Mouse (Mus musculus) kidney, adult 11 months (tissue): ENCODE data around the gene Myl12a.

Experiments used
- DNase-seq: peaks from one replicate; pipeline ENCODE4 v3.0.0; 2022

Gene Myl12a

DNA sequence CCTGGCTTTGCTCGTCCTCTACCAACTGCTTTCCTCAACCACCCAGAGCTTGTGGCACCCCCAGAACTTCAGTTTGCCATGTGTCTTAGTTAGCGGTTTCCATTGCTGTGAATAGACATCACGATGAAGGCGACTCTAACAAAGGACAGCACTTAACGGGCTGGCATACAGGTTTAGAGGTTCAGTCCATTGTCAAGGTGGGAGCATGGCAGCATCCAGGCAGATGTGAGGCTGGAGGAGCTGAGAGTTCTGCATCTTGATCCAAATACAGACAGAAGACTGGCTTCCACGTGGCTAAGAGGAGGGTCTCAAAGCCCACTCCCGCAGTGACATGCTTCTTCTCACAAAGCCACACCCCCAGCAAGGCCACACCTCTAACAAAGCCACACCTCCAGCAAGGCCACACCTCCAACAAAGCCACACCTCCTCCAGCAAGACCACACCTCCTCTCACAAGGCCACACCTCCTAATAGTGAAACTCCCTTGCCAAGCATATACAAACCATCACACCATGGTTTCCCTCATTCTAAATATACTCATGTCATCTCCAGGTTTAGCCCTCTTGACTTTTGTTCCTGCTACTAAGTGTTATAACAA, 8.1 kb upstream of the Myl12a start:
- DNase-seq, result no peak

GRCm38 (mm10) chr17:71009751-71010150, 7.1 kb upstream of the Myl12a start:
- DNase-seq, result no peak

GRCm38 (mm10) chr17:71008676-71009075, 6.0 kb upstream of the Myl12a start:
- no peak for DNase-seq

GRCm38 (mm10) chr17:71006976-71007375, 4.3 kb upstream of the Myl12a start:
- DNase-seq, result no peak

DNA sequence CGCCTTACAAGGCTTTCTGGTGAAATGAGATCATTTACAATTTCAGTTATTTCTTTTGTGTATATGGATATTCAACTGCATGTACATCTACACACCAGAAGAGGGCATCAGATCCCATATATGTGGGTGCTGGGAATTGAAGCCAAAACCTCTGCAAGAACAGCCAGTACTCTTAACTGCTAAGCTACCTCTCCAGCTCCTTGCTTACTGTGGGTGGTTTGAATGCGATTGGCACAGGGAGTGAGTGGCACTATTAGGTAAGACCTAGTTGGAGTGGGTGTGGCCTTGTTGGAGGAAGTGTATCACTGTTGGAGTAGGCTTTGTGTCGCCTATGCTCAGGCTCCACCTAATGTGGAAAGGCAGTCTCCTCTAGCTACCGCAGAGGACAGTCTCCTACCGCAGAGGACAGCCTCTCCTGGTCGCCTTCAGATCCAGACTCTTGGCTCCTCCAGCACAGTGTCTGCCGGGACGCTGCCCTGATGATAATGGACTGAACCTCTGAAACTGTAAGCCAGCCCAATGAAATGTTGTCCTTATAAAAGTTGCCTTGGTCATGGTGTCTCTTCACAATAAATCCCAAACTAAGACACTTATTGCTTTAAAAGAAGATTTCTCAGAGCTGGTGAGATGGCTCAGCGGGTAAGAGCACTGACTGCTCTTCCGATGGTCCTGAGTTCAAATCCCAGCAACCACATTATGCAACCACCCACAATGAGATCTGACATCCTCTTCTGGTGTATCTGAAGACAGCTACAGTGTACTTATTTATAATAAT, 1.7 kb upstream of the Myl12a start:
- DNase-seq, result no peak

- no peak for DNase-seq
These were observed 1.0 kb upstream of the Myl12a start for GRCm38 (mm10) chr17:71003721-71004120.

DNA sequence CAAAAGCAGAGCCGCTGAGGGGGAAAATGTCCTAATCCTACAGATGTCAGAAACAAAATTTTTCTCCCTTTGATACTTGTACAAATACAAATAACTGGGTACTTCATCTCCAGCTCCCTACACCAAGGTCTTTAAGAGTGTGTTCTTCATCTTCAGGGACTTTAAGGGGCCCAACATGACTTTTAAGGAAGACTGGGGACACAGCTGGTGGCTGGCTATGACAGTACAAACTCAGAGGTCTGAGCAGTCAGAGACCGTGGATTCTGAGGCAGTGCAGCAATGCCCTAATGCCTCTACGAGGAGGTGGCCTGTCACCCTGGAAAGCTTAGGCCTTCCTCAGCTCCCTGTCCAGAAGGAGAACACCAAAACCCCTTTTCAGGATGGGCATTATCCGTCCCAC, 434 bp upstream of the Myl12a start:
- no peak for DNase-seq

DNA sequence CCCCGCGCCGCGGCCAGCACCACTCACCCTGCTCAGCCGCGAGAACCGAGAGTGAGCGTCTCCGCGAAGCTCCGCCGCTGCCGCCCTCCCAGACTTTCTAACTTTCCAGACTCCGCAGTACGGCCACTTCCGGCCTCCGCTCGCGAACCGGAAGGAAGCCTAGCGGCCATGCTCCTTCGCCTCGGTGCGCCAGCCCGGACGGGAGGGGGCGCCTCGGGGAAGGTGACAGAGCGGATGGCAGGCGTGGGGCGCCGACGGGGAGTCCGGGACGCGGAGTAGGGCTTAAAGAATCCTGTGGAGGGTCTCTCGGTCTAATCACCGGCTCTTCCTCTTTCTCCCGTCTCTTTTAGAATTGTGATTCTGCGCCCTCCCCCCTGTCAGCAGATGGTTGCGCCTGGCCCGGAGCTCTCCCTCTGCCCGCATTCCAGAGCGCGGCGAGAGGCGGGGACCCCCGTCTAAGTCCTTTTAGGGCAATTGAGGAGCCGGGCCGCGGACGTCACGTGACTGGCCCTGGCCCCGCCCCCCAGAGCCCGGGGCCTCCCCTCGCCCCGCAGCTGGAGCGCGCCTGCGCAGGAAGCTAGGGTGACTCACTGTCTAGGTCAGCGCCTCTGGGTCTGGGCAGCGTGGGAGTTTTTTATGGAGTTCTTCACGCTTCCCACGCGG, 466 bp downstream of the Myl12a start, which contains the start of gene Myom1:
Gene Myom1, plus strand, starts transcription at position 553 of the 663 bp plus-strand sequence.
- DNase-seq, result peak; percentile 99

DNA sequence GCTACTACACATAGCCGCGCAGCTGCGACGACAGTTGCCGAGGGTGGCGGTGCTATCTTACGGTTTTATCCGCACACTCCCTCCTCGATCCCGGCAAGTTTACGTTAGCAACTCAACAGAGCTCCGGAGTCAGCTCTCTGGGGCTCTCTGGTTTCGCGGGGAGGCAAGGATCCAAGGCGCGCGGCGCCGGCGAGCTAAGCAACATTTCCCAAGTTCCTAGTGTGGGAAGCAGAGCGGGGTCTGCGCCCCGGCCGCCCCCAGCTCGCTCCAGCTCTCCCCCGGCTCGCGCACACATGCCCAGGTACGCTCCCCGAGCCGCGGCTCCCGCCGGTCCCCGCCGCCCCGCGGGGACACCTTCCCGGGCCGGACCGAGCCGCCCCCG, 988 bp downstream of the Myl12a start:
- peak; percentile 46 for DNase-seq

DNA sequence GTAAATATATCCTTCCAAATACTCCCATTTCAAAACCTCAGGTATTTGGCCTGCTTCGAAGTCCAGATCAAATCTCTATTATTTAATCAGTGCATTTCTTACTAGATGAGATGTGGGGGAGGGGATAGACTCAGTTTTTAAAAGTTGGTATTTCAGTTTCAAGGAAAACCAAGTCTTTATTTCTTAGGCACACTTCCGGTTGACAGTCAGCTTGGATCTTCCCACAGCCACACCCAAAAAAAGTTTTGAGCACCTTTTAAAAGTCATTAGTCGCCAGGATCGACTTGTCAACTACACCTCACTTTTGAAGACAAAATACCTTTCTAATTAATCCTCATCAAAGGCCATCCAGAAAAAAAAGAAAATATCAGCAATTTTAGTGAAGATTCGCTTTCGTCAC, 1.6 kb downstream of the Myl12a start:
- no peak for DNase-seq

DNA sequence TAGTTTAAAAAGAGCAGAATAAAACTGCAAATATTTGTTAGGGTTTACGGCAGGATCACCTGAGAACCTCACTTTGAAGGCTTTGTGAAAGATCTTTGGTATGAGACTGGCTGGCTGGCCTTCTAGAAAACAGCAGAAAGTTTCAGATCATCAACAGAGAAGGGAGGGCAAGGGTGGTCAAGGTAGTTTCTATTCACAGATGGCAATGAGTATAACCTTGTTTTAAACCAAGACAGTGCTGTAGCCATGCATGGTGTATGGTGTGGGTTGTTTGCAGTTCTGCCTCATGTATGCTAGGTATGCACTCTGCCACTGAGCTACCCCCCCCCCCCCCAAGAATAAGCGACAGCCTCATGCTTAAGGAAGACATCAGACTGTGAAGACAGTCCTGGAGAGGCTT, 2.4 kb downstream of the Myl12a start:
- no peak for DNase-seq

GRCm38 (mm10) chr17:70999187-70999586, 3.5 kb downstream of the Myl12a start:
- DNase-seq, result peak; percentile 50

- no peak for DNase-seq
These were observed 4.2 kb downstream of the Myl12a start for GRCm38 (mm10) chr17:70998400-70998975.

DNA sequence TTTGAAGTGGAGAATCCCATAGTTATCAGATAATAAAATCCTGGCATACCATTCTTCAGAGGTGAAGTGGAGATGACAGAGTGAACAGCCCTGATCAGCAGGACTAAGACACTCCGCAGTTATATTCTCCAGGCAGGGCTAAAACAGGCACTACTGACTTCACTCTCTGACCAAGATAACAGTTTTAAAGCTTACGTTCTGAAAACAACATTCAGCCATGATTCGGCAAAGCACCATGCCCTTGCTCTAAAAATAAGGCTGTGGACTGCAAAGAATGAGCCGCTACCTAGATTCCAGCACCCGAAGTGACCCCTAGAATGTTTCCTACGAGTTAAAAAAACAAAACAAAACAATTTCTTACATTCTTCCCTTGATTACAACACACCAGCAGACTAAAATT, 4.8 kb downstream of the Myl12a start:
- DNase-seq, result no peak

- no peak for DNase-seq
These were observed 7.1 kb downstream of the Myl12a start for GRCm38 (mm10) chr17:70995551-70995950.

DNA sequence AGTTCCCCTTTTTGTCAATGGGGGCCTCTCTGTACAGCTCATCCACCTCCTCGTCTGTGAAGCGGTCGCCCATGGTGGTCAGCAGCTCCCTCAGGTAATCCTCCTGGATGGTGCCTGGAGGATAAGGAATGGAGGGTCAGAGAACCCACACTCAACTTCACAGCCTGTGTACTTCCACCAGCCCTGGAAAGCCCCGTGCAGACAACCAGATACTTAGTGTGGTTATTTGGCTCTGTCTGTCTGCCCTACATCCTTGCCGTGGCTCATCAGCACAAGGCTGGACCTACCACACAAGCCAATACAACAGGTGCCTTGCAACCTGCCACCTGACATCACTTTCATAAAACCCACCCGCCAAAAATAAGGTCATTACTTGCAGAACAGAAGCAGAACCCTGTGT, 8.0 kb downstream of the Myl12a start:
- no peak for DNase-seq

- no peak for DNase-seq
These were observed 9.3 kb downstream of the Myl12a start for GRCm38 (mm10) chr17:70993385-70993807.

DNA sequence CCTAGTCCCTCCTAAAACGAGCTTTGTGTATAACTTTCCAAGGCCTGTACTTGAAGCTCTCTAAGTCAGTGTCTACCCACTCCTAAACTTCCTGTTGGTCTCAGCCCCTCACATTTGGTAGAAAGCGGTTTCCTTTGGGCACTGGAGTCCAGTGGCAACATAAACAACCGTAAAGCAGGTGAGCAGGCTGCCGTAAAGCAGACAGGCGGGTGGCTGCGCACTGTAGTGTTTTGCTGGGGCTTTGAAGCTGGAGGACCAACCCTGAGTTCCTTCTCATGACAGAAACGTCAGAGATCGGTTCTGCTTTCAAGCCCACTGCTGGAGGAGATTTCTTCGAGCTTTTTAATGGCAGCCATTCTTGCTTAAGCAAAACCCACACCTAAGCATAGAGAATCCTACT, 10.0 kb downstream of the Myl12a start:
- DNase-seq, result no peak

DNA sequence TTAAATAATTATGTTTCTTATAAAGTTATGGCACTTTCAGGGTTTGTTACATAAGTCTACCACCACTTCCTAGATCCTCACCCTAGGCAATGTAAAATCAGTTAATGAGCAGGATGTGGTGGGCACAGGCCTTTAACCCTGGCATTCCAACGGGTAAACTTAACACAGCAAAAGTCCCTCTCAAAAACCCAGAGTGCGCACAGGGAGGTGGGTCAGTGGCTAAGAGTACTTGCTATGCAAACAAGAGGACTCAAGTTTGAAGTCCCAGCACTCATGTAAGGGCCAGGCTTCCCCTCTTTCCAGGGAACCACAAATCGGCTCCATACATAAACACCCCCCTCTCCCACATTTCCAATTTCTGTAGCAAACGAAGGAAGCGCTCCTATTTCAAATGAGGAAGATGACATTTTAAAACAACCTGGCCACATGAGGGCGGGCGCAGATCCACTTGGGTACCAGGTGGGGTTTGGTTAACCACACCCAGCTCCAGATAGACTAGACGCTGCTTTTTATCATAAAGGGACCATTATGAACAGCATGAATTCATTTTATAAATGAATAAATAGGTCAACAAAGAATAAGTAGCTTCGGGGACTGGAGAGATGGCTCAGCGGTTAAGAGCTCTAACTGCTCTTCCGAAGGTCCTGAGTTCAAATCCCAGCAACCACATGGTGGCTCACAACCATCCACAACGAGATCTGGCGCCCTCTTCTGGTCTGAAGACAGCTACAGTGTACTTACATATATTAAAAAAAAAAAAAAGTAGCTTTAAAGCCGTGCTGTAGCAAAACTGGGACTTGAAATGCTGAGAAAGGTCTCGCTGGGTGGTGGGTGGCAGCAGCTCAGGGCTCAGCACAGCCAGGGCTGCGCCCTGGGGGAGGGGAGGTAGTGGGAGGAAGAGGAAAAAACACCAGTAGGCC, 10.7 kb downstream of the Myl12a start:
- DNase-seq, result no peak

DNA sequence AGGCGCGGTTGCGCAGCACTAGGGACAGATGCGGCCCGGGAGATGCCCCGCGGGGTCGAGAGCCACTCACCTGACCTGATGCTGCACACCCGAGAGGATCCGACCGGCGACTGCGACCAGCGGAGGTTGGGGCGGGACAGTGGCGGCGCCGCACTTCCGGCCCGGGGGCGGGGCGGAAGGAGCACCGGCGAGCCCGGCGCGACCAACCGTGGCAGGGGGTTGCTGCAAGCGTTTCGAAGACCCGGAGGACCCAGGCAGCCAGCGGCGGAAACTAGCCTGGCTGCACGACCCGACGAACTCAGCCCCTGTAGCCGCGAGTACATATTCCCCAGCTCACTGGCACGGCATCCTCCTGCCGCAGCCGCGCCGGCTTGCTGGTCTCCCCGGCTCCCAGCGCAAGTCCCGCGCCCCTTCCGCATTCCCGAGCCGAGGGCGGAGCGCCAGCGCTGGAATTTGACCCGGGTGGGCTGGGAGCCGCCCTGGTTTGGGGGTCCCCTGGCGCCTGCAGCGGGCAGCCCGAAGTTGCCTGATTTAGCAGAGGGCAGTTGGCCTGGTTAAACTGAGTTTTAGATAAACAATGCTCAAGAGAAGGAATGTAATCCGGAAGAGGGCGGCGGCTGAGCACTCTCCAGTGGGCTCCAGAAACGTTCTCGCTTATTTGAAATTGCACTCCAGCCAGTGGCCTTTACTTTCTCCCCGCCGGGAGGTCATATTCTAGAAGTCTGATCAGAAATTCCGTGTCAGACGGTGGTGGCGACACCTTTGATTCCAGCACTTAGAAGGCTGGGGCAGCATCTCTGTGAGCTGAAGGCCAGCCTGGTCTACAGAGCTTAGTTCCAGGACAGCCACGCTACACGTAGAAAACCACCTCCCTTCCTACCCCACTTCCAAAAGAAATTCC, 12.0 kb downstream of the Myl12a start:
- DNase-seq, result peak; percentile 81

DNA sequence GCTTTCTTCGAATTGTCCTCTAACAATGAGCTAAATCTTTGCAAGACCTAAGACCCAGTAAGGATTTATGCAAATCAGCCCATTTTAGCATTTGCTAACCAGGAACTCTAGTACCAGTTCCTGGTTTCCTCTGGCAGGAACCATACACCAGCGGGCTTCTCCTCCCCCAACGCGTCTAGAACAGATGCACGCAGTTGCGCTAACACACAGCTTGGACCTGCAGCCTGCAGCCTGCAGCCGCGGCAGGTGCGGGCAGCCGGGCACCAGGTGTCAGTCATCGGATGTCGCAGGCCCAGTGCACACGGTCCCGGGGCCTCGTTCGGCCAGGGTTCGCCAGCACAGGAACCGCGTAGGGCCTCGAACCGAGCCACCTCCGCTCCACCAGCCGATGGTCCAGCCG, 12.7 kb downstream of the Myl12a start:
- peak; percentile 41 for DNase-seq

DNA sequence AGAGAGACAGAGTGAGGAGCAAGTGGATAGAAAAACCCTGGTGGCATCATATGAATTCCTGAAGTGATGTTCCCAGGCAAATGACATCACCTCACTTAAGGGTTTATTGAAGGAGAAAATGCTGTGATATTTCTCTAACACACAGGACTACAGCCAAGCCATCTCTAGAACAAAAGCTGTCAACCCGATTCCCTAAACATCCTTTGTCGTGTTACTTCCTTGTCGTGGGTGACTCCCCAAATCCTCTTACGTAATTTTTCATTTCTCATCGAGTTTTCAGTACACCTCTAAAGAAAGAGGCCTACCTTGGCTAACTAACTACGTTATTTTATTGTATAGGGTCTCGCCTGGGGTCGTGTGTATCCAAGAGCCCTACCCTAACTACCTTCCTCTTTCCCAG, 13.2 kb downstream of the Myl12a start:
- DNase-seq, result no peak
